Mouse (Mus musculus) adrenal gland, postnatal 36 days (tissue): ENCODE data around the gene Ing4. TPM values are rescaled to one million over a fixed set of nuclear protein-coding genes. Genes with fewer than 3 reads are reported as not detected.

Experiments
- DNase-seq, 2 experiments: peaks; one replicate each; pipeline ENCODE4 v3.0.0; 2021; ENCODE audit warnings: mixed read lengths in 1 of 2
- microRNA-seq: library from miRNA; unstranded; fragments of <30 nt; microRNA quantifications from one replicate; pipeline ENCODE4 v1.2.0, GENCODE M21; 2021
- total RNA-seq, 2 experiments: library from RNA; stranded (reverse); gene quantifications; 2 replicates each; pipeline ENCODE4 v1.2.3; 2021

Gene Ing4
- total RNA-seq, 2 experiments from 2014 or later, result 54.4 to 79.5 TPM

DNA sequence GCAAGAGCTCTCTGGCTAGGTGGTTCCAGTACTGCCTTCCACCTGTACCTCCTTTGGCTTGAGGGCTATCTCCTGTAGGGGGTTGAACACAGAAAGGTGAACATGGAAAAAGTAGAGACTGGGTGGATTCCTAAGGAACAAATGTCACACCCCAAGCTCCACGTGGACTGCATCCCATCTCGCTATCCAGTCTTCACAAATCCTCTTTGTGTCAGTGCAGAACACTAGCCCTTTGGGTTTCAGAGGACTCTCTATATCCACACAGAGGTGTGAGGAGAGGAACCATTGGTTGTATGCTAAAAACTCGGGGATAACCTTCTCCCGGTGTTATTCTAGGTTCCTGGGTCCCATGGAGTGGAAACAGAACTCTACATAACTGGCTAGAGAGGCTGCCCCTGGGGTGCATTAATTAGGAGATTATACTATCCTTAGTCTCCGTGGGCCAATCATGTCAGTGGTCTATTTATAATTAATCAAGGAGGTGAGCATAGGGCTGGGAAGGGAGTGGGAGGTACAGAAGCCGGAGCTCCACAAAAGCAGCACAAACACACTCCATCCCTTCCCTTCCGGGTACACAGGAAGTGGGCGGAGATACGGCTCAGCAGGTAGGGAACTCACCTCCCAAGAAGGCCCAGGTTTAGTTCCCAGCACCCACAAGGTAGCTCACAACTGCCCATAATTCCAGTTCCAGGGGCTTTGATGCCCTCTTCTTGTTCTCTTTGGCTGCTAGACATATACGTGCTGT lies 51.0 kb downstream of the Ing4 start:
- no peak for DNase-seq

DNA sequence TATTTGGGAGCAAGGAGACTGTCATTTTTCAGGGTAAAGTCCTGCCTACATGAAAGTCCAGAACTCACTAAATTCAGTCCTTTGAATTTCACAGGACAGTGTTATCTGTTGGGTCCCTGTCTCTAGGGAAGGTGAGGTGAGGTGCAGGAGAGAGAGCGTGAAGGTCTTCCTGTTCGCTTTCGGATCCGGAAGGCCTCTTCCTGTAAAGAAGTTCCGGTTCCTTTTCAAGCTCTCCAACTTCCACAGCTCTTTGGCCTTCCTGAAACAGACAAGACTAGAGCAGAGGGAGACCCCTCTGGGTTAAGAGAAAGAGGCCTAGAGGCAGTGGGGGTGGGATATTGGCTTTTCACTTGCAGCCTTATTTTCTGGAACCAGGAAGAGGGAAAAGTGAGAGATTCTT lies 52.8 kb downstream of the Ing4 start:
- DNase-seq, result no peak

DNA sequence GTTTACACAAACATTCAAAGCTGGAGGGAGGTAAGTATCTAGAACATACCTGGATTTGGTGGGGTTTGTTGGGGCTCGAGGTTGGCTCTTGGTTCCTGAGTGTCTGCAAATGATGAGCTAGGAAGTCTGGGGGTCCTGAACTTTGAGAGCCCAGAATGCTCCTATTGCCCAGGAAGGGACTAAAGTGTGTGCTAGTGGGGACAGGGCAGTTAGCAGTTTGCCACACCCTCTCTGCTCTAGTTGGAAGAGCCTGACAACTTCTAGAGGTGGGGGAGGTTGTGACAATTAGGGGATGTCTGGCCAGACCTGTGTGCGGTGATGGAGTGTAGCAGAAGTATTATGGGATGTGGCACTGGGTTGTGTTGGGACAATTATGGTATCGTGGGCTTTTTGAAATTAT lies 55.3 kb downstream of the Ing4 start:
- no peak for DNase-seq

DNA sequence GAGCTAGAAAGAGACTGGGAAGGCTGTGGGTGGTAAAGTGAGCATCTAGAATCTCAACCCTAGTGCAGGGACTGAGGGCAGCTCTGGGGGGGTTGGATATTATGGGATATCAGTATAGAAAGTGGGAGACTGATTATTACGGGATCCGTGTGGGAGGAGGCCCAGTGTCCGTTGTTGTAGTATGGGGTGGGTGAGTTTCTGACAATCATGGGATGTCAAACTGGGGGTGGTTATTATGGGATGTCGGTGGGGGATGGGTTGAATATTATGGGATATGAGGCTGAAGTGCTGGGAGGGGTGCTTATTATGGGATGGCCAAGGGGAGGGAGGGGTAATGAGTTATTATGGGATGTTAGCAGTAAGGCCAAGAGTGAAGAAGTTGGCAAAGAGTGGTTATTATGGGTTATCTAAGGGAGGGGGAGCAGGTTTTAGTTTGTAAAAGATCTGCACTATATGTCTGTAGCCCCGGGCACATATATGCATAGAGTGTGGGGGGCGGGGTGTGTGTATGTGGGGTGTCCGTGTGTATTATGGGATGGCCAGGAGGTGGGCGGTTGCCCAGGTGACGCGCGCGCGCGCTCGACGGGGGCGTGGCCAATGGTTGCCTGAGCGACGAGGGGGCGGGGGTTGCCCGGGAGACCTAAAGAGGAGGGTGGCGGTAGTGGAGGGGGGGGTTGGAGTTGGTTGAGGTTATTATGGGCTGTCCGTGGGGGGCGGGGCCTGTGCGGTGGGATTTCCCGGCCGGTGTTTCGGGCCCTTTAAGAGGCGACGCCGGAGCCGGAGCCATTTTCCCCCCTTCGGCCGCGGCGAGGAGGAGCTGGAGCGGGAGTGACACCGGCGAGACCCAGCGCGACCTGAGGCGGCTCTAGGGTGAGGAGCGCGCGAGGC lies 56.1 kb downstream of the Ing4 start, which contains the start of gene Chd4:
TSS of gene Chd4 (plus strand) at position 591 of the 888 bp plus-strand sequence.
- DNase-seq, result peak; percentile 96 to 99

DNA sequence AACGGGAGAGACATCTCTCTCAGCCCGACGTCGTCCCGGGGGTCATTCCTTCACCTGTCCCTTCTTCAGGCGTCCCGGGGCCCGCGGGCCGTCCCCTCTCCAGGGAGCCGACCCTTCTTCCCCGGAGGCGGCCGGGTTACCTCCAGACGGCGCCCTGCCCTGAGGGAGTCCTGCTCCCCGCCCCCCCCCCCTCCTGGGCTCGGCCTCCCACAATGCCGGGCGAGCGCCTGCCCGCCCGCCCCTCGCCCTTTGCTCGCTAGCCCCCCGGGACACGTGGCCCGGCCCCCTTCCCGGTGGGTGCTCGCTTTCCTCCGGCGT lies 56.7 kb downstream of the Ing4 start:
- DNase-seq, result no peak

DNA sequence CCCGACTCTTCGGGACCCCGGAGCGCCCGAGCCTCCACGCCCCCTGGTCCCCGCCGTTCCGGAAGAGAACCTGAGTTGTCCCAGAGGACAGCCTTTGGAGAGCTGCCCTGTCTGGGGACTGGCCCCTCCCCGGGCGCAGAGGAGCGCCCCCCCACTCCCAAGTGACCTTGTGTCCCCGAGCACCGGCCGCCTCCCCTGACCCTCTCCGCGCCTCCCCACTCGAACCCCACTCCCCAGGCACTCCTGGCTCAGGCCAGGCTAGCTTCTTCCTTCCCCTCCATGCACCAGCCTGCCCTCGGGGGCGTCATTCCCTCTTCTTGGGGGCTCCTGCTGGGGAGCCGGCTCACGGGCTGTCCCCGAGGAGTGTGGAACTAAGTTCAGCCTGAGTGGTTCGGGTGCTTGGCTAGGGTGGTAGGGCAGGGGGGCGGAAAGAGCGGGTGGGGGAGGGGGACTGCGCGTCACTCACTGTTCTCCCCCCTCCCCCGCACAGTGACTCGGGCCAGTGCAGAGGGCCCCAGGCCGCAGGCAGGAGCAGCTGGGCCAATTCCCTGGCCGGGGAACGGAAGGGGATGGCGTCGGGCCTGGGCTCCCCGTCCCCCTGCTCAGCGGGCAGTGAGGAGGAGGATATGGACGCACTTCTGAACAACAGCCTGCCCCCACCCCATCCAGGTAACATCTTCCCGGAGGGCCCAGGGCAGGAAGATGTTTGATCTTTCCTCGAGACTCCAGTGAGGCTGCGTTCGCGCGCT lies 57.2 kb downstream of the Ing4 start:
- DNase-seq, result peak; percentile 74 to 82

DNA sequence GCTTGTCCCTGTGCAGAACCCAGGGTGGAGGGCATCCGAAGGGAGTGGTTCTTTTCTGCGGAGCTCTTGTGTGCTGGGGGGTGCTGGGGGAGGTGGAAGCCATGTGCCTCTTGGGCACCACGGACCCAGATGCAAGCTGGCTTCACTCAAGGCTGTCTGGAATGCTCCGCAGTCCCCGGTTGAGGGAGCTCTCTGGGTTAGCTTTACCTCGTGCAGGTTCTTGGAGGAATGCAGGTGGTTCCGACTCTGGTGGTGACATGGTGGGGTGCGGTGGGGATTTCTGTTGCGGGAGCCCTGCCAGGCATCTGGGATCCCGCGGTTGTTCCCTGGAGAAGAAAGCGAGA lies 57.8 kb downstream of the Ing4 start:
- DNase-seq, result peak in 1 of 2 experiments; percentile 26

DNA sequence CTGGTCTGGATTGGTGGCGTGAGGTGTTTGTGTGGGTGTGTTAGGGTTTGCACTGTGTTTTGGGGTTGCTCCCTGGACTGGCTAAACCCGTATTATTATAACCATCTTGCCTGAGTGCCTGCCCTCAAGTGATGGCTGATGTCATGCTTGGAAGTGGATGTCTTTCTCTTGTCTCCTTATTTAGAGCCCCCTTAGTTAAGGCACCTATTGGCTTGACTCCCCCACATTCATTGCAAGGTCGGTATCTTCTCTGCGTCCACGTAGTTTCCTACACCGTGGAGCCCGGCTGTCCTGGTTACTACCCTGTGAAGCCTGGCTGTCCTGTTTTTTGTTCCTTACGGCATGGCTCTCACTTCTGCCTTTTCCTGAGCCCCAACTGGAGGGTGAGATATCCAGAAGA lies 58.4 kb downstream of the Ing4 start:
- no peak for DNase-seq

DNA sequence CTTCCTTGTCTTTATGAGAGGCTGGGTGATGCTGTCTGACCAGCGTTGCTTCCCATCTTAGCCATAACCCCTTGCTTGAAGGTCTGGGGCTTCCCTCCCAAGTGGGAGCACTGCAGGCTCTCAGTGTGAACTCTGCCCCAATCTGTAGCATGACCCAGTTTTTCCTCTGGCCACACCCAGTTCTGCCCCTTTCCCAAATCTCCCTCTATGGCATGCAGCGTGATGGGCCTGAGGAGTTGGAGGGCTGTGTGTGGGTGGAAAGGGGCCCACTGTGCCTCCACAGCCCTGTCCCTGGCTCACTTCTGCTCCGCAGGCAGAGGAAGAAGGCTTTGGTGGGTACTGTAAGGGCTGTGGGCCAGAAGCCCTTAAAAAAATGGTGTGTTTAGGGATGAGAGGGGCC lies 59.0 kb downstream of the Ing4 start:
- DNase-seq, result no peak

Small RNA genes within 50 kb of the gene (microRNA-seq; reads per million reads assigned to microRNA genes)
- not detected for gene Mir7045

Other genes starting within 250 kb of the Ing4 start
- 10 to 100 TPM; 16.9 to 25.4 TPM for gene Spsb2, start 231.1 kb upstream of the Ing4 start, total RNA-seq
- 100 to 1,000 TPM; 406 to 411 TPM for gene Tpi1, start 225.5 kb upstream of the Ing4 start, total RNA-seq
- gene Usp5, start 210.3 kb upstream of the Ing4 start, total RNA-seq, result 100 to 1,000 TPM; 120 to 126 TPM
- 1 to 10 TPM; 5.9 to 9.2 TPM for gene Cdca3, start 210.2 kb upstream of the Ing4 start, total RNA-seq
- gene Gnb3, start 199.5 kb upstream of the Ing4 start, total RNA-seq, result 1 to 10 TPM; 6.2 to 8.1 TPM
- 10 to 100 TPM; 21.7 to 24.5 TPM for gene P3h3, start 182.0 kb upstream of the Ing4 start, total RNA-seq
- 1 to 10 TPM in 1 of 2 experiments, under 1 TPM in 1; 0.89 to 1.2 TPM for gene Gpr162, start 175.8 kb upstream of the Ing4 start, total RNA-seq
- gene Cd4, start 151.5 kb upstream of the Ing4 start, total RNA-seq, result under 1 TPM; 0.30 to 0.50 TPM
- 1 to 10 TPM; 1.0 to 1.3 TPM for gene Lag3, start 128.1 kb upstream of the Ing4 start, total RNA-seq
- gene Ptms, start 119.7 kb upstream of the Ing4 start, total RNA-seq, result 100 to 1,000 TPM; 753 to 830 TPM
- gene Mlf2, start 108.4 kb upstream of the Ing4 start, total RNA-seq, result 100 to 1,000 TPM; 284 to 296 TPM
- gene Cops7a, start 74.2 kb upstream of the Ing4 start, total RNA-seq, result 100 to 1,000 TPM; 121 to 176 TPM
- gene Pianp, start 43.1 kb upstream of the Ing4 start, total RNA-seq, result 1 to 10 TPM; 2.1 to 3.4 TPM
- 10 to 100 TPM; 41.3 to 53.8 TPM for gene Zfp384, start 30.6 kb upstream of the Ing4 start, total RNA-seq
- gene Acrbp, start 9.9 kb downstream of the Ing4 start, total RNA-seq, result 1 to 10 TPM; 6.9 to 7.1 TPM
- gene Lpar5, start 28.2 kb downstream of the Ing4 start, total RNA-seq, result under 1 TPM; 0.40 to 0.60 TPM
- 100 to 1,000 TPM; 166 to 201 TPM for gene Chd4, start 56.2 kb downstream of the Ing4 start, total RNA-seq
- gene Nop2, start 92.1 kb downstream of the Ing4 start, total RNA-seq, result 10 to 100 TPM; 39.5 to 64.3 TPM
- gene Iffo1, start 105.5 kb downstream of the Ing4 start, total RNA-seq, result 10 to 100 TPM; 18.4 to 21.8 TPM
- 1,000 to 10,000 TPM; 2,066 to 3,178 TPM for gene Gapdh, start 126.7 kb downstream of the Ing4 start, total RNA-seq
- gene Ncapd2, start 151.9 kb downstream of the Ing4 start, total RNA-seq, result 10 to 100 TPM; 18.5 to 25.6 TPM
- 100 to 1,000 TPM; 176 to 205 TPM for gene Mrpl51, start 152.0 kb downstream of the Ing4 start, total RNA-seq
- 10 to 100 TPM; 34.4 to 40.2 TPM for gene Vamp1, start 175.8 kb downstream of the Ing4 start, total RNA-seq
- gene Tapbpl, start 192.1 kb downstream of the Ing4 start, total RNA-seq, result 10 to 100 TPM in 1 of 2 experiments, 1 to 10 TPM in 1; 9.3 to 11.5 TPM
- gene Cd27, start 197.2 kb downstream of the Ing4 start, total RNA-seq, result under 1 TPM; 0.40 to 0.63 TPM
- not detected for gene Tuba3a, start 246.3 kb downstream of the Ing4 start, total RNA-seq